Mouse (Mus musculus) kidney, adult 2 months (tissue): ENCODE results near the gene Nav3. TPM values are rescaled to one million over a fixed set of nuclear protein-coding genes. Genes with fewer than 3 reads are reported as not detected.

Source experiments
- DNase-seq: peaks from one replicate; pipeline ENCODE4 v3.0.0; 2021
- H3K27ac ChIP-seq: fragments of 200-500 bp; 2 replicates; pipeline ENCODE4 v1.5.1; 2012; ENCODE audit warnings: low read depth, low read length, control low read depth, inconsistent platforms; ENCODE audit not compliant: insufficient read depth
- H3K27me3 ChIP-seq: fragments of 200-500 bp; replicated peaks from 2 replicates; pipeline ENCODE4 v1.6.1; 2012; ENCODE audit warnings: mild to moderate bottlenecking, moderate library complexity, low read length, inconsistent platforms; ENCODE audit not compliant: control insufficient read depth, insufficient read depth
- H3K36me3 ChIP-seq: fragments of 200-500 bp; 2 replicates; pipeline ENCODE4 v1.6.1; 2012; ENCODE audit warnings: mild to moderate bottlenecking, moderate library complexity, low read length, inconsistent platforms; ENCODE audit not compliant: control insufficient read depth, insufficient read depth
- H3K4me1 ChIP-seq: fragments of 200-500 bp; 2 replicates; pipeline ENCODE4 v1.6.1; 2011; ENCODE audit warnings: low read length; ENCODE audit not compliant: control insufficient read depth, insufficient read depth
- H3K4me3 ChIP-seq: fragments of 200-500 bp; 2 replicates; pipeline ENCODE4 v1.5.1; 2011; ENCODE audit warnings: mild to moderate bottlenecking, low read depth, low read length, control low read depth; ENCODE audit not compliant: insufficient read depth
- CTCF ChIP-seq: fragments of 200-500 bp; conservative IDR thresholded peaks from 2 replicates; pipeline ENCODE4 v1.5.1; 2011; ENCODE audit warnings: low read depth, mild to moderate bottlenecking, control low read depth, low read length, moderate library complexity, mixed read lengths; ENCODE audit not compliant: insufficient read depth, insufficient read length
- POLR2A ChIP-seq: fragments of 200-500 bp; IDR thresholded peaks from one replicate; pipeline ENCODE4 v1.6.1; 2011; ENCODE audit warnings: low read depth, low read length, control low read depth
- WGBS: fragments of 180-500 bp; shearing (Covaris S2); methylation state at CpG from one replicate; pipeline ENCODE4 v1.1.7; 2018; 5-methylcytosine and 5-hydroxymethylcytosine counted together
- polyA plus RNA-seq: library from polyadenylated mRNA; depleted of rRNA; stranded (reverse); fragments of >200 nt; gene quantifications from 2 replicates; pipeline ENCODE4 v1.2.3, GENCODE M21; 2012

Nav3 gene
- polyA plus RNA-seq, 1 experiment = 1.8 TPM

DNA sequence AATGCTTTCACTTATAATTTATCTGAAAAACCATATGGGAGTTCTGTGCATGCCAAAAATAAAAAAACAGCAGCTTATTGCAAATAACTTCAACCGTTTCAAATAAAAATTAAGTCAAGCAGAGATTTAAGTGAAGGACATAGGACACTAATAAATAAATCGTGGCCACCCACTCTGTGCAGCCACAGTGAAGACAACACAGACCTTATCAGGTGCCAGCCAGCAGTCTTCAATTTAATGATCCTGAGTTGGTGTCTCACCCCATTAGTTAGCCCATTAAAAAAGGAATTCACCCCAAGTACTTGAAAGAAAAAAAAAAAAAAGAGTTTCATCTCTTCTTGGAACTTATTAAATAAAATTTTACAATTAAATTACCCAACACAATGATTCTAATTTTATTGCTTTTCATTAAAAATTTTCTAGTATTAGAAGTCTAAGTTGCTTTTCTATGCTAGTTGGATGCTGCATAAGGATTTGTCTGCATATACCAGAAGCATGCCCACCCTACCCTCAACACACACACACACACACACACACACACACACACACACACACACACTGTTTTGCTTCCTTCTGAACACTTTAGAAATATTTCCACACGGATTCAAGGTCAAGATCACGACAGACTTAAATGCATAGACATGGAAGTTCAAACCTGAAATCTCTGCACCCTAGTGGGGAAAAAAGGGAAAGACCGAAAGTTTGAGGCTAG lies 649.1 kb downstream of the Nav3 start:
- no peak overlapping the region for H3K27ac ChIP-seq
- WGBS = 35% methylated on average over 5 of the region's 5 CpGs

DNA sequence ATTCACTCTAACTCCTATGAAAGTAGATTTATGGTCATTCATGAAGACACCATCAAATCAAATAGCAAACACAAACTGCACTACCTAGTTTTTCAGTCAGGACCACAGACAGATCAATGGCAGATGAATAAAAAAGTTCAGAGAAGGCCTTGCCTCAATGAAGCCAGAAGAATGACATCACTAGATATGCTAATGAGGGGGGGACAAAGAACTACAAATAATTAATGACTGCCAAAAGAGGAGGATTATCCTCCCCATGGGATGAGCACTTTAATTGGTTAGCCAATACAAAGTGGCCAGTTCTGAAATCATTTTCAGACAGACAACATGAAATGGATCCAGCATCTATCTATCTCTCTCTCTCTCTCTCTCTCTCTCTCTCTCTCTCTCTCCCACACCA lies 652.6 kb downstream of the Nav3 start:
- no peaks in the 10 kb centered on the region for H3K27me3 ChIP-seq
- no peaks in the 10 kb centered on the region for H3K36me3 ChIP-seq
- no peak for TF ChIP-seq CTCF
- TF ChIP-seq POLR2A = no peak
- no peak overlapping the region for H3K27ac ChIP-seq
- no peaks in the 10 kb centered on the region for H3K4me1 ChIP-seq
- H3K4me3 ChIP-seq = no peak overlapping the region
- DNase-seq = no peak

More for the DNA sequence above, 649.1 kb downstream of the Nav3 start:
- Histone ChIP-seq H3K4me1 (no peaks in the 10 kb centered on the region), H3K36me3 (no peaks in the 10 kb centered on the region), H3K27me3 (no peaks in the 10 kb centered on the region), H3K4me3 (no peak overlapping the region)
- no peak for TF ChIP-seq CTCF
- TF ChIP-seq POLR2A = no peak
- DNase-seq = no peak

GRCm38 (mm10) chr10:109802236-109802635 lies 653.8 kb downstream of the Nav3 start:
- Histone ChIP-seq H3K27me3 (no peaks in the 10 kb centered on the region), H3K27ac (no peak overlapping the region), H3K4me3 (no peak overlapping the region), H3K4me1 (no peaks in the 10 kb centered on the region), H3K36me3 (no peaks in the 10 kb centered on the region)
- TF ChIP-seq CTCF = no peak
- no peak for TF ChIP-seq POLR2A
- WGBS = 63% methylated on average over 1 of the region's 1 CpGs
- no peak for DNase-seq

GRCm38 (mm10) chr10:109799246-109799645 lies 656.8 kb downstream of the Nav3 start:
- 53% methylated on average over 6 of the region's 6 CpGs for WGBS

DNA sequence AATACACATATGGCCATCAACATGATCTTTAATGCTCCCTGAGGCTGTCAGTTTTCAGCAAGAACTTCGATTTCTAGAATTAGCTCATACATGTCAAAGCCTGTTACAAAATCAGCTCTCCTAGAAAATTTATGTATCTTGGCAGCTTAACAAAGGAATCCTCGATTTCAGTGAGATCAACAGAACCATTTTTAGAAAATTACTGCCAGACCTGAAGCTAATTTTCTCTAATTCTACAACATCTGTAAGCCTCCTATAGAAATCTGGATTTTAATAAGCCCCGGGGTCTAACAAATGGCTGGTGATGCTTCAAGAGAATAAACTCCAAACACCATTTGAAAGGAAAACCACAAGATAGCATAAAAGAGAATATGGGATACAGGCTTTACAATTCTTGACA lies 659.0 kb downstream of the Nav3 start:
- Histone ChIP-seq H3K4me3 (no peak overlapping the region), H3K27me3 (no peaks in the 10 kb centered on the region; the same call in 1 of the 2 replicates), H3K27ac (no peak overlapping the region), H3K36me3 (no peaks in the 10 kb centered on the region), H3K4me1 (no peaks in the 10 kb centered on the region)
- no peak for DNase-seq
- no peak for TF ChIP-seq CTCF
- TF ChIP-seq POLR2A = no peak
- 61% methylated on average over 3 of the region's 3 CpGs for WGBS

More at GRCm38 (mm10) chr10:109799246-109799645, 656.8 kb downstream of the Nav3 start:
- DNase-seq = no peak
- no peak for TF ChIP-seq POLR2A
- no peak for TF ChIP-seq CTCF
- H3K27me3 ChIP-seq = no peaks in the 10 kb centered on the region; the same call in 1 of the 2 replicates
- no peaks in the 10 kb centered on the region for H3K36me3 ChIP-seq
- no peak overlapping the region for H3K27ac ChIP-seq
- H3K4me1 ChIP-seq = no peaks in the 10 kb centered on the region
- no peak overlapping the region for H3K4me3 ChIP-seq

DNA sequence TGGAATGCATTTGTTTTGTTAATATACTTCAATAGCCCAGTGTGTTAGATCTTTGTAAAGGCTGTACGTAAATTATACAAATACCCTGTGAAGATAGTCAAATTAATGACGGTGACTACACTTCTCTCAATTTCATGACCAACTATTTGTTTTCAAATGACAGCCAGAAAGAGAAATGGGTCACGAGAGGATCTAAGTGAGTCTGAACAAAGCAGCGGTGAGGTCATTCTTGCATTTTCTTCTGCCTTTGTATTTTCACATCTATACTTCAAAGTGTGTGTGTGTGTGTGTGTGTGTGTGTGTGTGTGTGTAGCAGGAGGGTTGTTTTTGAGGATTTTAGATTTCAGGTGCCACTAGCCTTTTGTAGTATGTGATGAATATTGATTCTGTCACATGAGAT lies 662.5 kb downstream of the Nav3 start:
- 69% methylated on average over 4 of the region's 4 CpGs for WGBS
- Histone ChIP-seq H3K36me3 (no peaks in the 10 kb centered on the region), H3K4me1 (no peaks in the 10 kb centered on the region), H3K27me3 (no peaks in the 10 kb centered on the region; the same call in 1 of the 2 replicates), H3K4me3 (no peak overlapping the region), H3K27ac (no peak overlapping the region)
- no peak for DNase-seq
- TF ChIP-seq CTCF (no peak), POLR2A (no peak)

- no peak overlapping the region for H3K27ac ChIP-seq
- no peaks in the 10 kb centered on the region for H3K4me1 ChIP-seq
- 69% methylated on average over 2 of the region's 2 CpGs for WGBS
- DNase-seq = no peak
- no peaks in the 10 kb centered on the region for H3K27me3 ChIP-seq
- TF ChIP-seq CTCF (no peak), POLR2A (no peak)
- no peak overlapping the region for H3K4me3 ChIP-seq
- H3K36me3 ChIP-seq = no peaks in the 10 kb centered on the region
Observed at GRCm38 (mm10) chr10:109788728-109789127, 667.3 kb downstream of the Nav3 start.
